Mouse (Mus musculus) Muller cell, postnatal 12 days (primary cell): ENCODE data around the gene Arfip2.
A peak's percentile ranks its signal among the peaks of the same experiment; 100 is the strongest.

Experiments used
- DNase-seq: peaks from one replicate; pipeline ENCODE4 v3.0.0-alpha.2; 2015; ENCODE audit errors: inconsistent ontology term

The Arfip2 gene

GRCm38 (mm10) chr7:105614400-105614799 lies 25.8 kb downstream of the Arfip2 start:
- no peak for DNase-seq

GRCm38 (mm10) chr7:105611767-105612166 lies 28.4 kb downstream of the Arfip2 start:
- no peak for DNase-seq

- DNase-seq: no peak
Measured at GRCm38 (mm10) chr7:105608467-105608866, 31.7 kb downstream of the Arfip2 start.

GRCm38 (mm10) chr7:105602860-105603623 lies 37.2 kb downstream of the Arfip2 start:
- DNase-seq: peak; percentile 18

GRCm38 (mm10) chr7:105590097-105590496 lies 50.1 kb downstream of the Arfip2 start:
- no peak for DNase-seq

- no peak for DNase-seq
Measured at GRCm38 (mm10) chr7:105588325-105588912, 51.8 kb downstream of the Arfip2 start.
